Mouse (Mus musculus): ENCODE data around the gene Zfp1. TPM values are rescaled to one million over a fixed set of nuclear protein-coding genes. Genes with fewer than 3 reads are reported as not detected.

Gene Zfp1
- polyA plus RNA-seq, 1 experiment: 11.1 TPM

- WGBS: 50% methylated on average over 12 of the region's 12 CpGs
- no peak for DNase-seq
- peaks cover 73% of the 10 kb centered on the region for H3K4me1 ChIP-seq (replicated peaks; ENCODE audit: control insufficient read depth, insufficient read depth, low read length)
- peaks cover 34% of the 10 kb centered on the region for H3K36me3 ChIP-seq (ENCODE audit: control insufficient read depth, insufficient read depth, low read length)
- peak overlapping the region; percentile 48 for H3K27ac ChIP-seq (ENCODE audit: control insufficient read depth, insufficient read depth, low read length)
- H3K4me3 ChIP-seq (ENCODE audit: control insufficient read depth, insufficient read depth, low read length): no peak overlapping the region
- no peak for TF ChIP-seq POLR2A (IDR thresholded peaks at IDR 0.05; ENCODE audit: control insufficient read depth, extremely low read depth, insufficient read depth, low read length, poor library complexity)
- TF ChIP-seq CTCF (IDR thresholded peaks at IDR 0.05; ENCODE audit: borderline replicate concordance, control insufficient read depth, extremely low read depth, insufficient read depth, low read length, poor library complexity): no peak
- H3K27me3 ChIP-seq (ENCODE audit: control insufficient read depth, insufficient read depth, low read length): no peaks in the 10 kb centered on the region
Observed at GRCm38 (mm10) chr8:111624081-111624852, 18.9 kb upstream of the Zfp1 start.

DNA sequence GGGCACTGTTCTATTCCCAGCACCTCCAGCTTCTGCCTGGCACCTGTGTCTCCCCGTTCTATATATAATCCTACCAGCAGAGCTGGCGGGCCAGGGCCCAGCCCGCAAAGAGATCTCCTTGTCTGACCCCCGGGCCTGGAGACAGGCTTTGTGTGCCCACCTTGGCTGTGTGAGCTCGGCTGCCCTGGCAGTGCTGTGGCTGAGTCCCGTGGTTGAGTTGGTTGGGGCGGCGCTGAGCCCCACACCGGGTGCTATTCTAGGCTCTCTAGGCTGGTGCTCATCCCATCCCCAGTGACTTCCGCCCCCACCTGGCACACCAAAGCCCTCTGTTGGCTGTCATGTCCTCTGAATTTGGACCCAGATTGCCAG, 18.4 kb upstream of the Zfp1 start:
- H3K4me3 ChIP-seq (ENCODE audit: control insufficient read depth, insufficient read depth, low read length): no peak overlapping the region
- H3K36me3 ChIP-seq (ENCODE audit: control insufficient read depth, insufficient read depth, low read length): peaks cover 32% of the 10 kb centered on the region
- peaks cover 77% of the 10 kb centered on the region for H3K4me1 ChIP-seq (replicated peaks; ENCODE audit: control insufficient read depth, insufficient read depth, low read length)
- peak overlapping the region; percentile 48; the same call in 1 of the 2 replicates for H3K27ac ChIP-seq (ENCODE audit: control insufficient read depth, insufficient read depth, low read length)
- 21% methylated on average over 10 of the region's 10 CpGs for WGBS
- DNase-seq: peak; percentile 59
- TF ChIP-seq POLR2A (IDR thresholded peaks at IDR 0.05; ENCODE audit: control insufficient read depth, extremely low read depth, insufficient read depth, low read length, poor library complexity) (no peak), CTCF (IDR thresholded peaks at IDR 0.05; ENCODE audit: borderline replicate concordance, control insufficient read depth, extremely low read depth, insufficient read depth, low read length, poor library complexity) (no peak)
- H3K27me3 ChIP-seq (ENCODE audit: control insufficient read depth, insufficient read depth, low read length): no peaks in the 10 kb centered on the region

DNA sequence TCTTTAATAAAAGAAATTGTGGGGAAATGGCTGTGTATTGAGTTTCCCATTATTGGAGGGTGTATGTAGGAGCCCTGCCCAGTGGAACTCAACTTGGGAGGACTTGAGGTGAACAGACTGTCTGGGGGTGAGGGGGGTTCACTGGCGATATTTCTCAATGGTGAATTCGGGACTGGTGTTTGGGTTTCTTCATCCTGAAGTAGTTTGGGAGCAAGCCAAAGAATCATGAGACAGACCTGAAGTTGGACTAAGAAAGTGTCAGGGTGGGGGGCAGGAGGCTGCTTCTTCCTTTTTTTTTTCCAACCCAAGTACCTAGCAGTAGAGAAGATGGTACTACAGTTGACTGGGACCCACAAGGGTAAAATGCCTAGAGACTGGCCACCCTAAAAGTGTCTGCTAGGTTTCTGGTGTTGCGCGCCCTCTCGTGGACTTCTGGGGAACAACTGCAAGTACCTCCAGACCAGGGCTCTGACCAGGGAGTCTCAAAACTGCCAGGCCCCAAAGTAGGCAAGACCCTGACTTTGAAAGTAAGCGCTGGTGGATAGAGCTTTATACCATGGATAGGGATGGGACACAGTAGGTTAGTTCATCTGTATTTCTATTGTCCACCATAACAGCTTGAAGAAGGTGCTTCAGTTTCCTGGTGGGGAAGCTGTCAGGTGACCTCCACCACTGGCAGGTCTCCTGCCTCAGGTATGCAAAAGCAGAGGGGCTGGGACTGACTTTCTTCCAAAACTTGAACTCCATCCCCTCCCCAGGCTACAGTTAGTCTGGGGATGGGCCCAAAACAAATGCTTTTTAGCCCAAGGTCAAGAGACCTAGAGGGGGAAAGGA, 17.3 kb upstream of the Zfp1 start:
- peaks cover 84% of the 10 kb centered on the region for H3K4me1 ChIP-seq (replicated peaks; ENCODE audit: control insufficient read depth, insufficient read depth, low read length)
- TF ChIP-seq POLR2A (IDR thresholded peaks at IDR 0.05; ENCODE audit: control insufficient read depth, extremely low read depth, insufficient read depth, low read length, poor library complexity) (no peak), CTCF (IDR thresholded peaks at IDR 0.05; ENCODE audit: borderline replicate concordance, control insufficient read depth, extremely low read depth, insufficient read depth, low read length, poor library complexity) (peak; percentile 87; the same call in 1 of the 2 replicates)
- no peaks in the 10 kb centered on the region for H3K27me3 ChIP-seq (ENCODE audit: control insufficient read depth, insufficient read depth, low read length)
- H3K4me3 ChIP-seq (ENCODE audit: control insufficient read depth, insufficient read depth, low read length): no peak overlapping the region
- WGBS: 42% methylated on average over 6 of the region's 6 CpGs
- H3K27ac ChIP-seq (ENCODE audit: control insufficient read depth, insufficient read depth, low read length): no peak overlapping the region
- DNase-seq: peak; percentile 71
- H3K36me3 ChIP-seq (ENCODE audit: control insufficient read depth, insufficient read depth, low read length): peaks cover 25% of the 10 kb centered on the region

- Histone ChIP-seq H3K27ac (ENCODE audit: control insufficient read depth, insufficient read depth, low read length) (no peak overlapping the region), H3K4me3 (ENCODE audit: control insufficient read depth, insufficient read depth, low read length) (no peak overlapping the region), H3K4me1 (replicated peaks; ENCODE audit: control insufficient read depth, insufficient read depth, low read length) (peaks cover 83% of the 10 kb centered on the region), H3K36me3 (ENCODE audit: control insufficient read depth, insufficient read depth, low read length) (peaks cover 20% of the 10 kb centered on the region), H3K27me3 (ENCODE audit: control insufficient read depth, insufficient read depth, low read length) (no peaks in the 10 kb centered on the region)
- no peak for DNase-seq
- WGBS: 78% methylated on average over 8 of the region's 8 CpGs
- TF ChIP-seq POLR2A (IDR thresholded peaks at IDR 0.05; ENCODE audit: control insufficient read depth, extremely low read depth, insufficient read depth, low read length, poor library complexity) (no peak), CTCF (IDR thresholded peaks at IDR 0.05; ENCODE audit: borderline replicate concordance, control insufficient read depth, extremely low read depth, insufficient read depth, low read length, poor library complexity) (no peak)
Observed at GRCm38 (mm10) chr8:111626528-111626820, 16.7 kb upstream of the Zfp1 start.

DNA sequence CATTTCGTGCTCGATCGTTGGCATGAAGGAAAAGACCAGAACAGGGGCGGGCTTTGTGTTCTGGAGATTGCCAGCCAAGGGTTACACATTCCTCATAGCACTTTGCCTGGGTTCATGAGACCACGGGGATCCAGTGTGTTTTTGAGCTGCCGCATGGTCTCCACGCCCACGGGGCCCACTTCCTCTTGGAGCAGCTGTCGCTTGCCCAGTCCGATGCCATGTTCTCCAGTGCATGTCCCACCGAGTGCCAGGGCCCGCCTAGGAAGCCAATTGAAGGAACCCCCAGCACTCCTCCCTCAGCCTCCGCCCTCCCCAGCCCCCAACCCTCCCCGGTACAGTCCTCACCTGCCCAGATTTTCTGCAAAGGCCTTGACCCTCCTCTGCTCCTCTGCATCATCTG, 16.3 kb upstream of the Zfp1 start:
- no peak overlapping the region for H3K4me3 ChIP-seq (ENCODE audit: control insufficient read depth, insufficient read depth, low read length)
- DNase-seq: no peak
- H3K27ac ChIP-seq (ENCODE audit: control insufficient read depth, insufficient read depth, low read length): no peak overlapping the region

DNA sequence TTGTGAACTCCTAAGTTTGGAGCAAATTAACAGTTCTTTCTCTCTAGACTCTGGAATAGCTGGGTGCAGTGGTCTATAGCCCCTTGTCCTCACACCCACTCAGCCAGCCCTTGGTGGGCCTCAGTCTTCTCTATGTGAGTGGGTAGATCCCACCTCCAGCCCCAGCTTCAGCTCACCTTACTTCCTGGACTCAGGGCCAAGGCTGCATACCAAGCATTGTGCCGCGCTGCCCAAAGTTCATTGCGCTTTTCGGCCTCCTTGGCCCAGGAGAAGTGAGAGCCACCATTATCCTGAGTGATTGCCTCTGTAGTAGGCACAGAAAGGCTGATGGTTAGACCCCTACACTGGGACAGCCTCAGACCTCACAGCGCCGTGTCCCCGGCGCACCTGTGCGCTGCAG, 15.3 kb upstream of the Zfp1 start:
- WGBS: 87% methylated on average over 9 of the region's 9 CpGs
- TF ChIP-seq POLR2A (IDR thresholded peaks at IDR 0.05; ENCODE audit: control insufficient read depth, extremely low read depth, insufficient read depth, low read length, poor library complexity) (no peak), CTCF (IDR thresholded peaks at IDR 0.05; ENCODE audit: borderline replicate concordance, control insufficient read depth, extremely low read depth, insufficient read depth, low read length, poor library complexity) (no peak)
- peak overlapping the region; percentile 19 for H3K27ac ChIP-seq (ENCODE audit: control insufficient read depth, insufficient read depth, low read length)

More for the DNA sequence above, 16.3 kb upstream of the Zfp1 start:
- Histone ChIP-seq H3K4me1 (replicated peaks; ENCODE audit: control insufficient read depth, insufficient read depth, low read length) (peaks cover 78% of the 10 kb centered on the region), H3K36me3 (ENCODE audit: control insufficient read depth, insufficient read depth, low read length) (peaks cover 15% of the 10 kb centered on the region), H3K27me3 (ENCODE audit: control insufficient read depth, insufficient read depth, low read length) (no peaks in the 10 kb centered on the region)
- 81% methylated on average over 14 of the region's 14 CpGs for WGBS
- TF ChIP-seq POLR2A (IDR thresholded peaks at IDR 0.05; ENCODE audit: control insufficient read depth, extremely low read depth, insufficient read depth, low read length, poor library complexity) (no peak), CTCF (IDR thresholded peaks at IDR 0.05; ENCODE audit: borderline replicate concordance, control insufficient read depth, extremely low read depth, insufficient read depth, low read length, poor library complexity) (no peak)

More for the DNA sequence above, 15.3 kb upstream of the Zfp1 start:
- no peak for DNase-seq
- Histone ChIP-seq H3K27me3 (ENCODE audit: control insufficient read depth, insufficient read depth, low read length) (no peaks in the 10 kb centered on the region), H3K4me1 (replicated peaks; ENCODE audit: control insufficient read depth, insufficient read depth, low read length) (peaks cover 72% of the 10 kb centered on the region), H3K4me3 (ENCODE audit: control insufficient read depth, insufficient read depth, low read length) (no peak overlapping the region), H3K36me3 (ENCODE audit: control insufficient read depth, insufficient read depth, low read length) (peaks cover 5% of the 10 kb centered on the region; the same call in 1 of the 2 replicates)
